Mouse (Mus musculus): ENCODE measurements around the gene Ppp1r3e.

Ppp1r3e gene

DNA sequence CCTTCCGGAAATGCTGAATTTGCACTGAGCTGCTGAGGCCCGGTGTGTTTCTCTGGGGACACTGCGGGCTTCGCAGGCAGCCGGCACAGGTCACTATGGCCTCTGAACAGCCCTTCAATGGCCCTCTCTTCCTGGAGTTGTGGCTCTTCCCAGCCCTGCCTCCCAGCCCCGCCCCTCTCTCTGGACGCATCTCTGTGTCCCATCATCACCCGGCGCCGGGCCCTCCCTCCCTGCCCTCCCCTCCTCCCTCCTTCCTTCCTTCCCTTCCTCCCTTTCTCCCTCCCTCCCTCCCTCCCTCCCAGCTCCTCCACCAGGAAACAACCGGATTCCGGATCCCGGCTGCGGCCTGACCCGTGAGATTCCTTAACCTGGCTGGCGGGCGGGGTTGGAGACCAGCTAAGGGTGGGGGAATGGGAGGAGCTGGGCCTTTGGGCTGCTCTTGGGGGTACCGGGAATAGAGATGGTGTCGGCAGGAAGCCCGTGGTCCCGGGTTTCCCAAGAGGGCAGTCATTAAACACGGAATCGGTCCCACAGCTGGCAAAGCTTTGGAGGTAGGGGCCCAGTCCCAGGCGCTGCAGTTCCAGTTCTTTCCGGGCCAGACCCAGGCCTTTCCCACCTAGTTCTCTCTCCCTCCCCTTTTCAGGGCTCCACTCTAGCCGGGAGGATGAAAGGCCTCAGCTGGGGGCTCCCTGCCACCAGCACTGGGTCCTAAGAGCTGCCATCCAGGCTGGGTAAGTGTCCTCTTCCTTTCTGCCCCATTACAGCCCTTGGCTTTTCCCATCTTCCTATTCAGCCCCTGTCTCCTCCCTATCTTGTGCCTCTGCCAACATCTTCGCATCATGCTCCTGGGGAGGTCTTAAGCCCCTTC, 6.0 kb upstream of the Ppp1r3e start, which contains the start of the genes Bcl2l2 and Gm20521:
TSS of gene Bcl2l2 (plus strand) at position 224 of the 868 bp plus-strand sequence.
TSS of gene Gm20521 (plus strand) at position 288 of the 868 bp plus-strand sequence.
- DNase-seq (ENCODE audit: low read depth) = no peak

DNA sequence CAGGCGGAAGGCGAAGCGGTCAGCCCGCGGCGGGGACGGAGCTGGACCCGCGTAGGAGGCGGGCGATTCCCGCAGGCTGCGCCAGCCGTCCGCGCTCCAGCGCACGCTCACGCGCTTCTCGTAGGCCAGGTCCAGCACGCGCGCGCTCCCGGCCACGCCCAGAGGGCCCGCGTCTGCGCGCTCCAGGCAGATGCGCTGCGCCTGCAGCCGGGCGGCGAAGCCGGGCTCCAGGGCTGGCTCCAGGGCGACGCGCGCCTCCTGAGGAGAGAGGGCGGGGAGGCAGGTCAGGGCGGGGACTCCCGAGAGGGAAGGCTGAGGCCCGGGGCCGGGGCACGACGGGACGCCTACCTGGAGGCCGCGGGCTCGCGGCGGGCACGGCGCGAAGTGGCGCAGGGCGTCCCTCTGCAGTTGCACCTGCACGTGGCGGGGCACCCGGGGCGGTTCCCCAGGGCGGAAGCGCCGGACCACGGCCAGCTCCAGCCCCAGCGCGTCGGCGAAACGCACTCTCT, 757 bp downstream of the Ppp1r3e start:
- peak; percentile 86 for DNase-seq (ENCODE audit: low read depth)

GRCm38 (mm10) chr14:54875844-54876538, 1.4 kb downstream of the Ppp1r3e start:
- DNase-seq (ENCODE audit: low read depth) = no peak

DNA sequence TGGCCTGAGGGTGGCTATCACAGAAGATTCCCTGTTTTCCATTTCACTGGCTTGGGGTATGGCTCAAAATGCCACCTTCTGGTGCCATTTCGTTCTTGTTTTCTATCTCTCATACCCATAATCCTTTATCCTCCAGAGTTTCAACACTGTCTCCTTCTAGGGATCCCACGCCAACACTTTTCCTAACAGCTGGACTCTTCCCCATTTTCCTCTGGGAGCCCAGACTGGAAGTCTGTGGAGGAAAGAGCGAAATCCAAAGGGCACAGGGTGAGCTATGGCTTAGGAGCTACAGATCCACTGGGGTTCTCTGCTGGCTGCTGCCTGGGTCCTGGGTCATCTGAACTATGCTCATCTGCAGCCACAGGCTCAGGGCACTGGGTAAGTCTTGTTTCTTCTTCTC, 3.2 kb downstream of the Ppp1r3e start:
- no peak for DNase-seq (ENCODE audit: low read depth)

DNA sequence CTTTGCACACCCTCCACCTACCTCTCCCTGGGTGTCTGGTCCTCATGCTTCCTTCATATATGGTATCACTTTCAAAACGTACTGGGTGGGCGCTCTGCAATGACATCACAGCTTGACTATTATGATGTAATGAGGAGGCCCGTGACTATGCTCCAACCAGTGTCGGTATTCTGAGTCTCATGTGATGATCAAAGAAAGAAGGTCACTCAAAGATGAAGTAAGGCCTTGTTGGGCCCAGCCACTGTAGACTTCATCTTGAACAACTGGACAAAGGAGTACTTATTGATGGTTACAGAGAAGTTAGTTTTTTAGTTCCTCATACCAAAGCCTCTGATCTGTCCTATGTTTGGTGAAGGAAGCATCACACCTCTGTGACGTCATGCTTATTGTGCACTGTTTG, 6.5 kb downstream of the Ppp1r3e start, which contains the start of gene Homez:
TSS of gene Homez (minus strand) at position 101 of the 400 bp plus-strand sequence.
- DNase-seq (ENCODE audit: low read depth) = no peak

- DNase-seq (ENCODE audit: low read depth) = no peak
Measured at GRCm38 (mm10) chr14:54868026-54868425, 9.3 kb downstream of the Ppp1r3e start.

GRCm38 (mm10) chr14:54866936-54867335, 10.4 kb downstream of the Ppp1r3e start:
- DNase-seq (ENCODE audit: low read depth) = peak; percentile 74

DNA sequence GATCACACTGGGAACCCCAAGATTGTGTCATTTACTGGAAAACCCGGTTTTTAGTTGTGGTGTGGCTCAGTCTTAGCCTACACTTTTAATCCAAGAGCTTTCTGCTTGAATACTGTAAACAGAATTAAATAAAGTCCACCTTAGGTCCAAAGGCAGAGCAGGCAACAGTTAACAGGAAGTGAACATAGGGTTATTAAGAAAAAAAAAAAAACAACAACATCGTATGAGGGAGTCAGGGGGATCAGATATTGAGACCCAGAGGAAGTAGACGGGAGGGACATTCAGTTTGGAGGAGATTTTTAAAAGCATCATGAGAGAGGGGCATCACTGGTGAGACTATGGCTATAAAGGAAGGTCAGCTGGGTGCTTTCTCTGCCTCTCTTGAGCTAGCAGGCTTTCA, 11.1 kb downstream of the Ppp1r3e start:
- no peak for DNase-seq (ENCODE audit: low read depth)

DNA sequence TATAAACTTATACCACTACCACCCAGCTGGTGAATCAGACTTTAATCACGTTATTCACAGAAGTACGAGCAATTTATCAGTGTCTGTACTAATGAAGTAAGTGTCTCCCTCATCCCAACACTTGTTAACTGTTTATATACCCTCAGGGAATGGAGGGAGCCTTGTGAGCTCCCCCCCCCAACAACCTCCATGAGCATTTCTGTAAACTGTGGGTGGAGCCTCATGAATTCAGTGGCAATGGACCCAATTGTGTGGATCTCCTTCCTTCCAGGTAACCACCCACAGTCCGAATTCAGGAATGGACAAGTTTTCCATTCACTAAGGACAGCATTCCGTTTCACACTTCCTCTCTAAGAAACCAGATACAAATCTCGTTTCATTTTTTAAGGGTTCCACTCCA, 11.7 kb downstream of the Ppp1r3e start:
- no peak for DNase-seq (ENCODE audit: low read depth)

- no peak for DNase-seq (ENCODE audit: low read depth)
Measured at GRCm38 (mm10) chr14:54864313-54865036, 12.9 kb downstream of the Ppp1r3e start.

GRCm38 (mm10) chr14:54863501-54864312, 13.6 kb downstream of the Ppp1r3e start:
- peak; percentile 82 for DNase-seq (ENCODE audit: low read depth)

DNA sequence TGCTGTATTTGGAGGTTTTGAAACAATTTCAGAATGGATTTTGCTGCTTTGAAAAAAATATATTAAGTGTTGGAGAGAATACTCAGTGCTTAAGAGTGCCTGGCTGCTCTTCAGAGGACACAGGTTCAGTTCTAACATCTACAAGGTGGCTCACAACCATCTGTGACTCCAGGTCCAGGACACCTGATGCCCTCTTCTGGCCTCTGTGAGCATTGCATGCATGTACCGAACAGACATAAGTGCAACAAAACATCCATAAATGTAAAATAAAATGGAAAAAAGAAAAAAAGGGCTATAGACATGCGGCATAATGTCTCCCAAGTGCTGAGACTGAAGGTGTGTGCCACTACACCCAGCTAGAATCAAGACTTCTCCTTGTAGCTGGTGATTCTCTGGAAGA, 16.8 kb downstream of the Ppp1r3e start:
- DNase-seq (ENCODE audit: low read depth) = peak; percentile 78

GRCm38 (mm10) chr14:54857891-54858290, 19.5 kb downstream of the Ppp1r3e start:
- no peak for DNase-seq (ENCODE audit: low read depth)

DNA sequence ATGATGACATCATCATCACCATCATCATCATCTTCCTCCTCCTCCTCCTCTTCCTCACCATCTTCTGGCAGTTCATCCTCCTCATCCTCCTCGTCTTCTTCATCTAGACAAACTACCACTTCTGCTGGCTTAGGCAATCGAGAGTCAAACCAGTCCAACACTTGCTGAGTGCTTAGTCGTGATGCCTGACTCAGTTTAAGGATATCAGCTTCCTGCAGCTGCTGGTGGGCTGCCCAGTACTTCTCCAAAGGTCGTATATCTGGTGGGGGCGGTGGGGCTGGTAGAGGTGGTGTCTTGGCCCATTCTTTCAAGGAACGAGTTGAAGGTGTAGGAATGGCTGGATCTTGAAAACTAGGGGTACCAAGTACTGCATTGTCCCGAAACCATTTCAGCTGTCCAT, 20.6 kb downstream of the Ppp1r3e start:
- no peak for DNase-seq (ENCODE audit: low read depth)

DNA sequence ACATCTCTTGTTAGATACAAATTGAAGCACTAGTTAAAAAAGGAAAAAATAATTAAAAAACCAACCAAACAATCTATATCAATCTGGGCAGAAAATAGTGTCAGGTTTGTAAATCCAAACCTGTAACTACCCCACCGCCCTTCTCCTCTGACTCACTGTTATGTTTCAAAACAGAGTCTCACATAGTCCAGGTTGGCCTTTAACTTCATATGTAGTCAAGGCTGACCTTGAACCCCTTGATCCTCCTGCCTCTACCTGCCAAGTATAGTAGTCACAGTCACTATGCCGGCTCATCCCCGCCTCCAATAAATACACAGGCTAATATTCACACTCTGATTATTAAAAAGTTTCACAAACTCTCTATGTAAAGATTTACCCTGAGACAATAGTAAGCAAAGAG, 21.6 kb downstream of the Ppp1r3e start:
- DNase-seq (ENCODE audit: low read depth) = no peak

- DNase-seq (ENCODE audit: low read depth) = peak; percentile 67
Measured at GRCm38 (mm10) chr14:54843461-54843860, 33.9 kb downstream of the Ppp1r3e start.

DNA sequence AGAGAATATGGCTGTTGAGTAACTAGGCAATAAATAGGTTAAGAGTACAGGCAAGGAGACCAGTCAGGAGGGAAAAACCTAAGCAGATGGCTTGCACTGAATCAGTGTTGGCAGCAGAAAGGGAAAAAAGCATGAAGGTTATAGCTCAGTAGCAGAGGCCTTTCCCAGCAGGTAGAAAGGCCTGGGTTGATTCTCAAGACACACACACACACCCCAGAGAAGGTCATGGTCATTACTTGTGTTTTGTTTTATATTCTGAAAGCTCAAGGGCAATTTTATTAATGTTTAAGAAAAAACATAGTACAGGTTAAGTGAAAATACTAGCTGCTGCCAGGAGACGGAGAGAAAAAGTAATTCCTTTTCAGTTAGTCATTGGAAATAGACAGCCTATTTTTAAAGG, 53.6 kb downstream of the Ppp1r3e start:
- DNase-seq (ENCODE audit: low read depth) = no peak

Data from naive thymus-derived CD4-positive, alpha-beta T cell, adult 2 months (primary cell).